Mouse (Mus musculus): Measurements from ENCODE around the gene Apoa4.

Gene Apoa4

DNA sequence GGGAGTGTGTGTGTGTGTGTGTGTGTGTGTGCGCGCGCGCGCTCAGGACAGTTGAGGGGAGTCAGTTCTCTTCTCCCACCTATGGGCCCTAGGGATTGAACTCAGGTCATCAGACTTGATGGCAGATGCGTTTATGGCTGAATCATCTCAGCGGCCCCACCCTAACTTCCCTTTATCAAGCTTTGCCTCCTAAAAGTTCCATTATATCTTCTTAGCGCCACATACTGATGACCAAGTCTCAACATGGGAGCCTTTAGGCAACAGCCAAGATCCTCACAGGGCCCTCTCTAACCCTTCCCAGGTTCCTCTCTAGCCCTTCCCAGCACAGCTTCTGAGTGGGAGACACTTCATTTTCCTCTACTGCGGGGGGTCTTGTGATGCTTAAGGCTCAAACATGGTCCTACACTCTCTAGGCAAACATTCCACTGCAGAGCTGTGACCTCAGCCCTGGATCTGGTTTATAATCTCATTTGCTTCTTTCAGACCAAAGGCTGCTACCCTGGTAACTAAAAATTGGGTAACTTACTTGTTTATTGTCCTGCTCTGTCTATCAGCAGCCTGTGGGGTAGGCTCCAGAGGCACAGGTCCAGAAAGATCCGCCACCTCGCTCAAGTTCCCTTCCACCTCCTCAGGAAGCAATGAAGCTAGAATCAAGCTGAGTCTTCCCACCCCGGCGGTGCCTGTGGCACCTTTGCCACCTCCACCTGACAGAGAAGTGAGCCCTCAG is 23.6 kb upstream of the Apoa4 start:
- ChIA-PET CTCF (interaction anchor here in 3 of 4 experiments (0.6 to 2.3 kb wide), 7 partner anchors 12 to 1072 kb away, joined by 3 to 6 read pairs (median 4); partner anchors contain the start of genes Apoa1 (in 1 of the 3), Pafah1b2 (in 1 of the 3) and Sik3 (in 1 of the 3)), POLR2A (interaction anchor here in 3 of 4 experiments (0.6 to 2.3 kb wide), 4 partner anchors 13 to 80 kb away, joined by 4 to 9 read pairs (median 4); no protein-coding TSS in a partner anchor)

DNA sequence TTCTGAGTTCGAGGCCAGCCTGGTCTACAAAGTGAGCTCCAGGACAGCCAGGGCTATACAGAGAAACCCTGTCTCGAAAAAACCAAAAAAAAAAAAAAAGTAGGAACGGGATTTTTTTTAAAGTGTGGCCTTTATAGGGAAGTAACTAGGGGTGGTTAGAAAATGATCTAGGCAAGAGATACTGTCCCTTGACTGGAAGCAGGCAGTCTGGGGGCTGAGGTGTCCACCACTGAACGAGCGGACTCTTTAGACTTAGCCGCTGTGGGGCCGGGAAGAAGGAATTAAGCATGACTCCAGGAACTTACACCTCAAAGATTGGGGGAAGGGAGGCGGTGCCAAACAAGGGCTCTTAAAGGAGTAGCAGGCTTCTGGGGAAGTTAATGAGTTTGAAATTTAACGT is 22.3 kb upstream of the Apoa4 start:
- ChIA-PET CTCF (interaction anchor here in 1 of 4 experiments (1.4 kb wide), 1 partner anchor 10 kb away, joined by 4 read pairs; the partner anchor contains the start of gene Apoa1), POLR2A (interaction anchor here in 3 of 4 experiments (0.5 to 1.3 kb wide), 4 partner anchors 12 to 205 kb away, joined by 3 to 4 read pairs (median 3); partner anchors contain the start of gene Sik3 (in 1 of the 3))

DNA sequence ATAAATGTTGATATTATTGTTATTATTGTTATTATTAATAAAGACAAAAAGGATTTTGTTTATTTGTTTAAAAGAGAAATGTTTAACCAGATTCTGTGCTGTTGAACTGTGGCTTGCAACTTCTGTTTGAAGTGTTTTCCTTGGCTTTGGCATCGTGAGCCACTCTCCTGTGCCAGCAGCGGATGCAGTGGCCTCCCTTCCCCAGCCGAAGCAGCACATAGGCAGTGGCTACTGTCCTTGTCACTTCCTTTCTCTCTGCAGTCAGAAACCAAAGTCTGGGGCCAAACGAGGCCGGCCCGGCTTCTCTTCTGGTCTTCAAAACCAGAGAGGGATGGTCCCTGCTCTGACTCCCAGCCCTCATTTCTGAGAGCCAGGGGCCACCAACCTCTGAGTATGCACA is 17.4 kb upstream of the Apoa4 start:
- ChIA-PET CTCF (no interaction called here), POLR2A (no interaction called here)

DNA sequence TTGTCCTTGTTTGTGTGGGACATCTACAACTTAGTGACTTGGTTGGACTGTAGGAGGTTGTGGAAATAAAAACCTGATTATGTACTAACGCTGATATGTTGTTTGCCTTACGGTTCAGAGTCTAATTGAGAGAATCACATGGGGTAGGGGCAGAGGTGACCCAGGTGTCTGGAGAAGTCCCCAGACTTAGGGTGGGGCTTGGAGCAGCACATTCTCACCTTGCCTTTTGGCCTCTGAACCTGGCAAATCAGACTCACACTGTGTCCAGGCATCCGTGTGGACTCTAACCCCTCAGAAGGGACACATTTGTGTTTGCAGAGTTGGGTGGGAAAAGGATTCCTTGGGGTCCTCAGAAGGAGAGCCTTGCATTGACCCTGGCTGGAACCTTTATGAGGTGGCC is 16.4 kb upstream of the Apoa4 start:
- POLR2A ChIA-PET: interaction anchor here in 1 of 4 experiments (1.3 kb wide), 1 partner anchor 22 kb away, joined by 4 read pairs; no protein-coding TSS in a partner anchor
- CTCF ChIA-PET: no interaction called here

DNA sequence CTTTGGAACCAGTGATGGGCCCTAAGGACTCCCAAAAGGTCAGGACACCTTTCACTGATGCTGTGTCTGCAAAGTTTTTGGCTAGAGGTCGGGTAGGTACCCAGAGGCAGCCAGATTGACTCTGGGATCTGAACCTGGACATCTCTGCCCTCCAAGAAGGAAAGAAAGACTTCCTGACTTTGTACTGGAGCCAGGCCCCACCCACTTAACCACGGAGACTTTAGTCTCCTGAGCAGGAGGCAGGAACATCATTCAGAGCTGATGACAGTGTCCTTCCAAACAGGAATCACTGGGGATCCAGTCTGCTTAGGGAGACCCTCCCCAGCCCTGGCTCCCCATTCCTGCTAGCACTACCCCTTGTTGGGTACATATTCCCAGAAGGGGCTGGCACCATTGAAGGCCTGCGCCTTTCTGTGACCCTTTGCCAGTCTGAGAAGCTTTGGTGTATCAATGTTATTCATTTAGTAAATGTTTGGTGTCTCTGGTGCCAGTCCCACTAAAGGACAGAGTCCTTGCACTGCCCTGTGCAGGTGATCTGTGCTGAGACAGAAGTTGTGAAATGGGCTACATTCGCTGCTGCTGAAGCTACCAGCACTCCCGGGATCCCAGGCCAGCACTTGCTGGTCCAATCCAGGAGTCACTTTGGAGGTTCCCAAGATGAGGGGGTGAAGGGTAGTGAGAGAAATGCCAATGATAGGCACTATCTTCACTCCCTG is 15.4 kb upstream of the Apoa4 start:
- ChIA-PET CTCF (interaction anchor here in 1 of 4 experiments (0.6 kb wide), 1 partner anchor 191 kb away, joined by 4 read pairs; no protein-coding TSS in a partner anchor), POLR2A (interaction anchor here in 1 of 4 experiments (0.9 to 1.3 kb wide), 3 partner anchors 21 to 244 kb away, joined by 3 to 4 read pairs (median 4); no protein-coding TSS in a partner anchor)

DNA sequence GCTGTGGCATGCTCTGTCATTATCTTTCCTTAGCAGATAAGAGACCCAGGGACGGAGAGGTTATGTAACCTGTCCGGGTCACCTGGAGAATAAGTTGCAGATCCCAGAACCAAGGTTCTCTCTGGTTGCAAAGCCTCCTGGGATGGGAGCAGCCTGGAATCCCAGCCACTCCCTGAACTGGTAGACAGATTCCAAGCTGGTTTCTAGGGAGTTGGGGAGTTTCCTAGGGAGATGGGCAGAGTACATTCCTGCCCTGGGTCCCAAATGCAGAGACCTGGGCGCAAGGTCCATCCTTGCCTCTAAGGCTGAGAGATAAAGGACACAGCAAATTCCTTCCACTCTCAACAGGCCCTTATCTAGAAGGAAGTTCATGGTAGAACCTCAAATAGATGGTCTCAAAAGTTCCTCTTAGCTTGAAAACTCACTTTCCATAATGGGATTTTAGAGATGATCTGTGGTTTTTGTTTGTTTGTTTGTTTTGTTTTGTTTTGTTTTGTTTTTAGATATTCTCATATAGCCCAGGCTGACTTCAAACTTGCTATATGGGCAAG is 13.4 kb upstream of the Apoa4 start:
- ChIA-PET POLR2A (interaction anchor here in 2 of 4 experiments (0.6 to 0.7 kb wide), 2 partner anchors 273 to 369 kb away, joined by 3 to 4 read pairs; no protein-coding TSS in a partner anchor), CTCF (interaction anchor here in 1 of 4 experiments (1.3 to 5.1 kb wide), 2 partner anchors 42 to 289 kb away, joined by 3 to 34 read pairs; no protein-coding TSS in a partner anchor)

DNA sequence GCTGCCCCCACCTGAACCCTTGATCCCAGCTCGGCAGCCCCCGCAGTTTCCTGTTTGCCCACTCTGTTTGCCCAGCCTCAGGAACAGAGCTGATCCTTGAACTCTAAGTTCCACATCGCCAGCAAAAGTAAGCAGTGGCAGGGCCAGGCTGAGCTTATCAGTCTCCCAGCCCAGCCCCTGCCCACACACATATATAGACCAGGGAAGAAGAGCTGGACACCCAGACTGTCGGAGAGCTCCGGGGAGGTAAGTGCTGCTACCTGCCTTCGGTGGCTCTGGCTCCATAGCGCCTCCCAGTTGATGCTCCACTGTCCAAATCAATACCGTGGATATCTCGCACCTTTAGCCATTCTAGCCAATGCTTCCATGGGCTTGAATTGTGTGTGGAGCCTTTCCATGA is 12.0 kb upstream of the Apoa4 start, which contains the start of gene Apoa1:
Gene Apoa1 (plus strand): TSS at position 90 of the 400 bp plus-strand sequence.
- POLR2A ChIA-PET: interaction anchor here in 3 of 4 experiments (0.7 to 3.3 kb wide), 6 partner anchors 10 to 110 kb away, joined by 3 to 17 read pairs (median 4); no protein-coding TSS in a partner anchor
- CTCF ChIA-PET: interaction anchor here (0.7 to 5.1 kb wide), 14 partner anchors 9 to 292 kb away, joined by 3 to 34 read pairs (median 4); no protein-coding TSS in a partner anchor

DNA sequence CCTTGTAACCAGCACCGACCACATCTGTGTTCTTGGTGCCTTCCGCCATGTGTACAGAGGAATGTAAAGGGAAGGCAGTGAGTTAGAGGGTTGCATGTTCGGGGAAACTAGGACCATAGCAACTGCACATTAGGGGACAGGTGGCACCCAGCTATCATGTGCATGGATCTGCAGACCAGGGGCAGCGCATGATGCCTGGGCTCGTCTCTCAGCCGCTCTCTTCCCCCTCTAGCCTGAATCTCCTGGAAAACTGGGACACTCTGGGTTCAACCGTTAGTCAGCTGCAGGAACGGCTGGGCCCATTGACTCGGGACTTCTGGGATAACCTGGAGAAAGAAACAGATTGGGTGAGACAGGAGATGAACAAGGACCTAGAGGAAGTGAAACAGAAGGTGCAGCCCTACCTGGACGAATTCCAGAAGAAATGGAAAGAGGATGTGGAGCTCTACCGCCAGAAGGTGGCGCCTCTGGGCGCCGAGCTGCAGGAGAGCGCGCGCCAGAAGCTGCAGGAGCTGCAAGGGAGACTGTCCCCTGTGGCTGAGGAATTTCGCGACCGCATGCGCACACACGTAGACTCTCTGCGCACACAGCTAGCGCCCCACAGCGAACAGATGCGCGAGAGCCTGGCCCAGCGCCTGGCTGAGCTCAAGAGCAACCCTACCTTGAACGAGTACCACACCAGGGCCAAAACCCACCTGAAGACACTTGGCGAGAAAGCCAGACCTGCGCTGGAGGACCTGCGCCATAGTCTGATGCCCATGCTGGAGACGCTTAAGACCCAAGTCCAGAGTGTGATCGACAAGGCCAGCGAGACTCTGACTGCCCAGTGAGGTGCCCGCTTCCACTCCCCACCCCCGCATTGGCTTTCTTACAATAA is 10.7 kb upstream of the Apoa4 start:
- POLR2A ChIA-PET: interaction anchor here (0.5 to 3.3 kb wide), 50 partner anchors 9 to 1641 kb away, joined by 3 to 17 read pairs (median 4); partner anchors contain the start of genes Bud13 (in 2 of the 4), Apoa4 (in 1 of the 4), Ddx6 (in 1 of the 4) and Mpzl3 (in 1 of the 4)
- CTCF ChIA-PET: interaction anchor here (0.5 to 5.1 kb wide), 74 partner anchors 9 to 453 kb away, joined by 3 to 34 read pairs (median 4); partner anchors contain the start of genes Bud13 (in 3 of the 4), Pafah1b2 (in 2 of the 4), Sik3 (in 2 of the 4) and Apoa4 (in 1 of the 4)

DNA sequence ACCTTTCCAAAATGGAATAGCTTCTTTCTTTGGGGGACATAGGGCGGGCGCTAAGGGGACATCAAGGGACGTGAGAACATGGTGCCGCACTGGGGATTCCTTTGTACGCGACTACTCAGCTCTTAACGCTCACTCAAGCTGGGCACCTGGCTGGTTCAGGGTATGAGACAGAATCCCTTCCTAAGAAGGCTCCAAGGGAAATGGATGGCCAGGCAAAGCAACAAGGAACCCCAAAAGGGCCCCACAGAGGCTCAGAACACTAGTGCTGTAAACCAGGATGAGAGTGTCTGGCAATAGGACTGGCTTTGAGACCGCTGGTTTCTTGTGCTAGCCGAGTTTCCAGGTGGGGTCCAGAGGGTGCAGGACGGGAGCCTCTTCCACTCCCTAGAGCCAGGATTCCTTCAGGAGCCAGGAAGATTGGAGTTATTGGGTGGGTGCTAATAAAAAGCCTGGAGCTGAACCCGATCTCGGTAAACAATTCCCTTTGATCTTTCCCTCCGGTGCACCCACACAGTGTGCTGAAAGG is 10.0 kb upstream of the Apoa4 start:
- ChIA-PET POLR2A (interaction anchor here (0.5 to 3.3 kb wide), 44 partner anchors 8 to 1642 kb away, joined by 3 to 17 read pairs (median 4); partner anchors contain the start of genes Bud13 (in 2 of the 4), Apoa4 (in 1 of the 4), Ddx6 (in 1 of the 4) and Pafah1b2 (in 1 of the 4)), CTCF (interaction anchor here (0.5 to 5.1 kb wide), 67 partner anchors 9 to 453 kb away, joined by 3 to 34 read pairs (median 4); partner anchors contain the start of genes Bud13 (in 3 of the 4), Pafah1b2 (in 2 of the 4), Sik3 (in 2 of the 4) and Apoa4 (in 1 of the 4))

DNA sequence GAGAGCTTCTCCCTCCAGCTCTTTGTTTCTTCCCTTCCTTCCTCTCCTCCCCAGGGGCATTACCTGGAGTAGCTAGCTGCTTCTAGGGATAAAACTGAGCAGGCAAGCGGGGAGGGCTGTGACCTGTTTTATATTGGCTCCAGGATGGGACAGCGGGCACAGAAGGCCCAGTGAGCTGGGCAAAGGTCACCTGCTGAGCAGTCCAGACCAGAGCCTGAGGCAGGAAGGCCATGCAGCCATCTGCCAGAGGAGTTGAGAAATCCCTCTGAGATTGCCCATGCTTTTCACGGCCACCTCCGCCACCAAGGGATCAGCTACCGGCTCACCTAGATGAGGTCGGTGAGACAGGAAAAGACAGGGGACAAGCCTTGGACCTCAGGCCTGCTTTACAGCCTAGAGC is 5.3 kb upstream of the Apoa4 start:
- ChIA-PET CTCF (interaction anchor here in 2 of 4 experiments (0.7 to 1.2 kb wide), 2 partner anchors 50 to 885 kb away, joined by 7 to 9 read pairs; no protein-coding TSS in a partner anchor), POLR2A (interaction anchor here in 2 of 4 experiments (0.6 kb wide), 2 partner anchors 11 to 48 kb away, joined by 3 to 5 read pairs; partner anchors contain the start of gene Bud13 (in 1 of the 2))

DNA sequence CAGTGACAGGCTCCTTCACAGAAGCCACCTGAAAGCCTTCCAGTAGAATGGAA is 5.1 kb upstream of the Apoa4 start, which contains the start of gene Apoc3:
Gene Apoc3 (minus strand): TSS at position 41 of the 53 bp plus-strand sequence.
- CTCF ChIA-PET: interaction anchor here in 2 of 4 experiments (0.7 kb wide), 2 partner anchors 247 to 886 kb away, joined by 3 to 9 read pairs; no protein-coding TSS in a partner anchor
- POLR2A ChIA-PET: interaction anchor here in 1 of 4 experiments (0.6 kb wide), 1 partner anchor 48 kb away, joined by 3 read pairs; the partner anchor contains the start of gene Bud13

DNA sequence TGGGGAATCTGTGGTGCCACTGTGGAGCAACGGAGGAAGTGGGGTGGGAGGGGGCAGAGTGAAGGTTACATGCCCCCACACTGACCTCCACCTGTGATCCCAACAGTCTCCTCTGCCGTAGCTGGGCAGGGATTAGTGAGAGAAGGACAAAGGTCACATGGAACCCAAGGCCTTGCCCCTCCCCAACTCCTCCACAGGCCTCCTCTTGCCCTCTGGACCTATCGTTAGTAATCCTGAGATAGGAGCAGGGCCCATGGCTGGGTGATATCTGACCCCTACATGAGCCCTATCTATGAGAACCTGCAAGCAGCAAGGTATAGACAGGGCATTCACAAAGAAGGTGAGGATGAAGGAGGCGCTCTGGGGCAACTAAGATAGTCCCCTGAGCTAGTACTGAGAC is 4.8 kb upstream of the Apoa4 start:
- ChIA-PET POLR2A (interaction anchor here in 1 of 4 experiments (0.6 kb wide), 1 partner anchor 48 kb away, joined by 3 read pairs; the partner anchor contains the start of gene Bud13), CTCF (interaction anchor here in 2 of 4 experiments (0.7 kb wide), 2 partner anchors 248 to 886 kb away, joined by 3 to 9 read pairs; no protein-coding TSS in a partner anchor)

DNA sequence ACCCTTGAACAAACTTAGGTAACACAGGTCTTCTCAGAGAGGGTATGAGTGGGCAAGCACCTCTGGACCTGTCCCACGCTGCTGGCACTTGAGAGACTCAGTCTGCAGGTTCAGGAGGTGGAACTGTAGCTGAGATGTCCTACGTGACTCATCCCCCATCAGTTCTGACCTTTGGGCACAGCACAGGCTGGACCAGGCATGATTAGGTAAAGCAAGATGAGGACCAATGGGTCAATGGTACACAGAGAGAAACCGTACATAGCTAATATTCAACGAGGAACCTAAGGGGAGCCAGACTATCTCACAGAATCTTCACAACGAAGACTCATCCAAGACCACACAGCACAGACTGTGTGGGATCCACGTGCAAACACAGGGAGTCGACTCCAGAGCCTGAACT is 1.6 kb upstream of the Apoa4 start:
- ChIA-PET POLR2A (interaction anchor here in 3 of 4 experiments (0.6 to 2.0 kb wide), 3 partner anchors 9 to 222 kb away, joined by 3 to 5 read pairs (median 4); no protein-coding TSS in a partner anchor), CTCF (interaction anchor here in 2 of 4 experiments (1.0 to 1.5 kb wide), 4 partner anchors 9 to 53 kb away, joined by 3 read pairs; no protein-coding TSS in a partner anchor)

DNA sequence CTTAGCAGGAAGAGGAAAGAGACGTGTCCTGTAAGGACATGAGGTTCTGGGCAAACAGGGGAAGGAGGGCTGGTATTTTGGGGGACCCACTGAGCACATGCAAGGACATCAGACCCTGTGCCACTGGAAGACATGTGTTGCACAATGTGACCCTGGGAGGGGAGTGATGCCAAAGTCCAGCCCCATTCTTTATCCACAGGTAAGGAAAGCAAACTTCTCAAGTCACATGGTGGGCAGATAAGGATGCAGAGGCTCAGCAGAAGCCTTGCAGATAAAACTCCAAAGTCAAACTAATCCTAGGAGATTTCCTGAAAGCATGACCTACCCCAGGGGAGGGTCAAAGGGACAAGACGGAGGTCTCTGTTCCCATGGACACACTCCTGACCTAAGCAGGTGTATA is 1.3 kb downstream of the Apoa4 start:
- CTCF ChIA-PET: interaction anchor here in 2 of 4 experiments (1.6 to 3.5 kb wide), 2 partner anchors 12 to 57 kb away, joined by 4 to 11 read pairs; no protein-coding TSS in a partner anchor
- POLR2A ChIA-PET: interaction anchor here in 2 of 4 experiments (1.0 to 1.7 kb wide), 2 partner anchors 12 to 66 kb away, joined by 3 to 6 read pairs; no protein-coding TSS in a partner anchor

DNA sequence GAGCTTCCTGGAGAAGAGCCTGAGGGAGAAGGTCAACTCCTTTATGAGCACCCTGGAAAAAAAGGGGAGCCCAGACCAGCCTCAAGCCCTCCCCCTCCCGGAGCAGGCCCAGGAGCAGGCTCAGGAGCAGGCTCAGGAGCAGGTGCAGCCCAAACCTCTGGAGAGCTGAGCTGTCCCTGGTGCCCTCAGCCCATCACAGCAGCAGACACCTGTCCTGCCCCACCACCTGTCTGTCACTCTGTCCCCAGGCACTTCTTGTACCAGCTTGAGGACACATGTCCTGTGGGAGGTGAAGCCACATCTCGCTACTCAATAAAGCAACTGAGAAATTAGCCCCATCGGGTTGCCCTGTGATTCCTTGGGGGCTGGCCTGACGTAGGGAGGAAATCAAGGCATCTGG is 2.6 kb downstream of the Apoa4 start:
- POLR2A ChIA-PET: interaction anchor here in 2 of 4 experiments (0.7 to 1.0 kb wide), 5 partner anchors 10 to 124 kb away, joined by 3 to 6 read pairs (median 5); no protein-coding TSS in a partner anchor

DNA sequence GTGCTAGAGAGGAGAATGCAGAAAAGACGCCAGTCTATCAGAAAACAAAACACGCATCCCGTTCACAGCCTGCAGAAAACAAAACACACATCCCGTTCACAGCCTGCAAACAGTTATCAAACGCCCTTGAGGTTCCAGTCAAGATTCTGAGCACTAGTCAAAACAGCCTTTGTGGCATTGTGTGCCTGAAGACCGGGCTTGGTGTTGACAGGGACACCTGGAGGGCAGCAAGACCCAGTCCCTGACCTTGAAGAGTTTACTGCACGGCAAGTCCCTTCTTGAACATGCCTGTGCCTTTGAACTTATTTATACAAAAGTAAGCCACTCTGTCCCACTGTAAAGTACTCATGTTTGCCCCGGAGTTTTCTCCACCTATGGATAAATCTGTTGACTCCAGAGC is 3.1 kb downstream of the Apoa4 start:
- ChIA-PET CTCF (interaction anchor here in 2 of 4 experiments (1.1 to 3.5 kb wide), 3 partner anchors 14 to 59 kb away, joined by 4 to 11 read pairs (median 6); no protein-coding TSS in a partner anchor), POLR2A (interaction anchor here in 1 of 4 experiments (0.7 kb wide), 1 partner anchor 125 kb away, joined by 6 read pairs; no protein-coding TSS in a partner anchor)

More for the DNA sequence above, 2.6 kb downstream of the Apoa4 start:
- CTCF ChIA-PET: interaction anchor here (0.6 to 3.5 kb wide), 5 partner anchors 13 to 249 kb away, joined by 3 to 11 read pairs (median 4); no protein-coding TSS in a partner anchor
